Mouse (Mus musculus) intestine, embryonic 16.5 days (tissue): ENCODE measurements around the gene Zbtb40. TPM values are rescaled to one million over a fixed set of nuclear protein-coding genes. Genes with fewer than 3 reads are reported as not detected.
A peak's percentile ranks its signal among the peaks of the same experiment; 100 is the strongest.

Experiments
- ATAC-seq: fragments of 200-750 bp; cut with Nextera tagmentation; 2 replicates; pipeline ENCODE4 v1.8.0; 2017; ENCODE audit warnings: moderate TSS enrichment, moderate library complexity
- H3K27ac ChIP-seq: fragments of 300-500 bp; sonication (generic); 2 replicates; pipeline ENCODE4 v1.5.1; 2014; ENCODE audit warnings: mild to moderate bottlenecking, low read length
- H3K27me3 ChIP-seq: fragments of 300-500 bp; sonication (generic); replicated peaks from 2 replicates; pipeline ENCODE4 v1.6.1; 2014; ENCODE audit warnings: low read length, control low read depth, mixed read lengths; ENCODE audit not compliant: control insufficient read depth, insufficient read depth
- H3K36me3 ChIP-seq: fragments of 300-500 bp; sonication (generic); 2 replicates; pipeline ENCODE4 v1.6.1; 2014; ENCODE audit warnings: low read length, control low read depth; ENCODE audit not compliant: control insufficient read depth, insufficient read depth
- H3K4me1 ChIP-seq: fragments of 300-500 bp; sonication (generic); 2 replicates; pipeline ENCODE4 v1.6.1; 2014; ENCODE audit warnings: low read length, control low read depth, mixed read lengths; ENCODE audit not compliant: control insufficient read depth, insufficient read depth
- H3K4me2 ChIP-seq: fragments of 300-500 bp; sonication (generic); 2 replicates; pipeline ENCODE4 v1.6.1; 2014; ENCODE audit warnings: low read depth, low read length, control low read depth
- H3K4me3 ChIP-seq: fragments of 300-500 bp; sonication (generic); 2 replicates; pipeline ENCODE4 v1.5.1; 2014; ENCODE audit warnings: mild to moderate bottlenecking, low read length
- H3K9ac ChIP-seq: fragments of 300-500 bp; sonication (generic); 2 replicates; pipeline ENCODE4 v1.6.1; 2014; ENCODE audit warnings: low read depth, low read length
- H3K9me3 ChIP-seq: fragments of 300-500 bp; sonication (generic); 2 replicates; pipeline ENCODE4 v1.6.1; 2016; ENCODE audit warnings: low read length, control low read depth; ENCODE audit not compliant: control insufficient read depth
- WGBS: fragments of 180-500 bp; shearing (Covaris S2); extraction: QIAGEN DNeasy Blood & Tissue Kit; methylation state at CpG from one replicate; pipeline ENCODE4 v1.1.7; 2014; 5-methylcytosine and 5-hydroxymethylcytosine counted together
- polyA plus RNA-seq: library from polyadenylated mRNA; unstranded; fragments of >200 nt; fragmentation: Nextera tagmentation; extraction: Ambion mirVana; gene quantifications from 2 replicates; pipeline ENCODE4 v1.2.1, GENCODE M21; 2015

Gene Zbtb40
- polyA plus RNA-seq, result 3.0 and 3.1 TPM in 2 replicates

GRCm38 (mm10) chr4:137048550-137049032 lies at the start of gene Zbtb40:
Gene Zbtb40 (minus strand): TSS chr4:137048801.
- H3K4me1 ChIP-seq, result peaks cover 15% of the 10 kb centered on the region
- WGBS, result 1% methylated on average over 32 of the region's 32 CpGs
- H3K27ac ChIP-seq, result peak within 1 kb of the TSS; percentile 50
- peak within 1 kb of the TSS; percentile 83 for H3K9ac ChIP-seq
- H3K4me2 ChIP-seq, result peak within 1 kb of the TSS; percentile 80
- ATAC-seq, result peak; percentile 96
- peaks cover 5% of the 10 kb centered on the region; the same call in 1 of the 2 replicates for H3K9me3 ChIP-seq
- H3K27me3 ChIP-seq, result peaks cover 4% of the 10 kb centered on the region; the same call in 1 of the 2 replicates
- H3K36me3 ChIP-seq, result no peaks in the 10 kb centered on the region
- H3K4me3 ChIP-seq, result peak within 1 kb of the TSS; percentile 98

GRCm38 (mm10) chr4:137097984-137098327 lies 49.4 kb upstream of the Zbtb40 start:
- Histone ChIP-seq H3K27me3 (no peaks in the 10 kb centered on the region), H3K4me2 (no peak overlapping the region), H3K4me1 (no peaks in the 10 kb centered on the region), H3K9ac (no peak overlapping the region), H3K27ac (no peak overlapping the region), H3K4me3 (no peak overlapping the region), H3K9me3 (no peaks in the 10 kb centered on the region), H3K36me3 (no peaks in the 10 kb centered on the region)
- WGBS, result 59% methylated on average over 4 of the region's 4 CpGs
- ATAC-seq, result no peak

- H3K36me3 ChIP-seq, result no peaks in the 10 kb centered on the region
- ATAC-seq, result no peak
- no peak overlapping the region for H3K4me2 ChIP-seq
- WGBS, result 72% methylated on average over 17 of the region's 17 CpGs
- no peak overlapping the region for H3K27ac ChIP-seq
- H3K27me3 ChIP-seq, result no peaks in the 10 kb centered on the region
- H3K9me3 ChIP-seq, result no peaks in the 10 kb centered on the region
- H3K4me3 ChIP-seq, result no peak overlapping the region
- no peaks in the 10 kb centered on the region for H3K4me1 ChIP-seq
- no peak overlapping the region for H3K9ac ChIP-seq
Observed at GRCm38 (mm10) chr4:137097246-137097983, 48.8 kb upstream of the Zbtb40 start.

GRCm38 (mm10) chr4:137096353-137096752 lies 47.8 kb upstream of the Zbtb40 start:
- Histone ChIP-seq H3K9me3 (no peaks in the 10 kb centered on the region), H3K36me3 (no peaks in the 10 kb centered on the region), H3K4me1 (no peaks in the 10 kb centered on the region), H3K4me2 (no peak overlapping the region), H3K9ac (no peak overlapping the region), H3K27ac (no peak overlapping the region), H3K27me3 (no peaks in the 10 kb centered on the region), H3K4me3 (no peak overlapping the region)
- no peak for ATAC-seq
- WGBS, result 55% methylated on average over 10 of the region's 10 CpGs

- Histone ChIP-seq H3K27me3 (no peaks in the 10 kb centered on the region), H3K9me3 (no peaks in the 10 kb centered on the region), H3K9ac (no peak overlapping the region), H3K27ac (no peak overlapping the region), H3K4me2 (no peak overlapping the region), H3K4me3 (no peak overlapping the region), H3K36me3 (no peaks in the 10 kb centered on the region), H3K4me1 (0 out of 2 replicates have a peak, but pooled peaks cover 4% of the 10 kb centered on the region)
- WGBS, result 37% methylated on average over 18 of the region's 18 CpGs
- ATAC-seq, result no peak
Observed at GRCm38 (mm10) chr4:137085083-137085810, 36.6 kb upstream of the Zbtb40 start.

GRCm38 (mm10) chr4:137082866-137083265 lies 34.3 kb upstream of the Zbtb40 start:
- H3K27me3 ChIP-seq, result no peaks in the 10 kb centered on the region
- no peak overlapping the region for H3K27ac ChIP-seq
- no peaks in the 10 kb centered on the region for H3K36me3 ChIP-seq
- WGBS, result 59% methylated on average over 2 of the region's 2 CpGs
- H3K9ac ChIP-seq, result no peak overlapping the region
- H3K4me1 ChIP-seq, result 0 out of 2 replicates have a peak, but pooled peaks cover 4% of the 10 kb centered on the region
- no peak overlapping the region for H3K4me2 ChIP-seq
- no peaks in the 10 kb centered on the region for H3K9me3 ChIP-seq
- H3K4me3 ChIP-seq, result no peak overlapping the region
- ATAC-seq, result no peak

GRCm38 (mm10) chr4:137081401-137081800 lies 32.8 kb upstream of the Zbtb40 start:
- no peaks in the 10 kb centered on the region for H3K36me3 ChIP-seq
- H3K4me1 ChIP-seq, result 0 out of 2 replicates have a peak, but pooled peaks cover 4% of the 10 kb centered on the region
- H3K9ac ChIP-seq, result no peak overlapping the region
- no peaks in the 10 kb centered on the region for H3K27me3 ChIP-seq
- H3K4me3 ChIP-seq, result no peak overlapping the region
- no peaks in the 10 kb centered on the region for H3K9me3 ChIP-seq
- WGBS, result 90% methylated on average over 4 of the region's 4 CpGs
- H3K27ac ChIP-seq, result no peak overlapping the region
- no peak for ATAC-seq
- no peak overlapping the region for H3K4me2 ChIP-seq

GRCm38 (mm10) chr4:137077216-137077615 lies 28.6 kb upstream of the Zbtb40 start:
- WGBS, result 29% methylated on average over 2 of the region's 2 CpGs
- H3K9me3 ChIP-seq, result no peaks in the 10 kb centered on the region
- H3K27ac ChIP-seq, result no peak overlapping the region
- no peaks in the 10 kb centered on the region for H3K36me3 ChIP-seq
- H3K4me3 ChIP-seq, result no peak overlapping the region
- H3K4me1 ChIP-seq, result no peaks in the 10 kb centered on the region
- no peak overlapping the region for H3K4me2 ChIP-seq
- no peak for ATAC-seq
- H3K27me3 ChIP-seq, result no peaks in the 10 kb centered on the region
- no peak overlapping the region for H3K9ac ChIP-seq

- Histone ChIP-seq H3K27ac (no peak overlapping the region), H3K4me1 (no peaks in the 10 kb centered on the region), H3K27me3 (no peaks in the 10 kb centered on the region), H3K4me3 (no peak overlapping the region), H3K4me2 (no peak overlapping the region), H3K9ac (no peak overlapping the region), H3K36me3 (no peaks in the 10 kb centered on the region), H3K9me3 (no peaks in the 10 kb centered on the region)
- ATAC-seq, result peak; percentile 90
- 54% methylated on average over 6 of the region's 6 CpGs for WGBS
Observed at GRCm38 (mm10) chr4:137071204-137071603, 22.6 kb upstream of the Zbtb40 start.
